Mouse (Mus musculus) heart, embryonic 15.5 days (tissue): ENCODE measurements around the gene Srgap1. TPM values are rescaled to one million over a fixed set of nuclear protein-coding genes. Genes with fewer than 3 reads are reported as not detected.

Experiments
- ATAC-seq: fragments of 200-750 bp; cut with Nextera tagmentation; replicated peaks from 2 replicates; pipeline ENCODE4 v1.8.0; 2017; ENCODE audit warnings: low read depth, moderate TSS enrichment; ENCODE audit not compliant: insufficient number of reproducible peaks, insufficient read depth, low FRiP score
- H3K27ac ChIP-seq: fragments of 300-500 bp; sonication (generic); 2 replicates; pipeline ENCODE4 v1.5.1; 2015; ENCODE audit warnings: mild to moderate bottlenecking, inconsistent platforms
- H3K27me3 ChIP-seq: fragments of 300-500 bp; sonication (generic); 2 replicates; pipeline ENCODE4 v1.6.1; 2015; ENCODE audit warnings: inconsistent platforms
- H3K36me3 ChIP-seq: fragments of 300-500 bp; sonication (generic); 2 replicates; pipeline ENCODE4 v1.6.1; 2015; ENCODE audit warnings: mild to moderate bottlenecking, inconsistent platforms
- H3K4me1 ChIP-seq: fragments of 300-500 bp; sonication (generic); replicated peaks from 2 replicates; pipeline ENCODE4 v1.6.1; 2015; ENCODE audit warnings: inconsistent platforms
- H3K4me2 ChIP-seq: fragments of 300-500 bp; sonication (generic); 2 replicates; pipeline ENCODE4 v1.6.1; 2015; ENCODE audit warnings: inconsistent platforms, mild to moderate bottlenecking, moderate library complexity
- H3K4me3 ChIP-seq: fragments of 300-500 bp; sonication (generic); 2 replicates; pipeline ENCODE4 v1.5.1; 2015; ENCODE audit warnings: mild to moderate bottlenecking, inconsistent platforms
- H3K9ac ChIP-seq: fragments of 300-500 bp; sonication (generic); 2 replicates; pipeline ENCODE4 v1.6.1; 2015; ENCODE audit warnings: mild to moderate bottlenecking, inconsistent platforms
- H3K9me3 ChIP-seq: fragments of 300-500 bp; sonication (generic); replicated peaks from 2 replicates; pipeline ENCODE4 v1.6.1; 2016; ENCODE audit warnings: inconsistent platforms
- WGBS: fragments of 180-500 bp; shearing (Covaris S2); methylation state at CpG from one replicate; pipeline ENCODE4 v1.1.7; 2015; ENCODE audit warnings: mixed read lengths; 5-methylcytosine and 5-hydroxymethylcytosine counted together
- polyA plus RNA-seq: library from polyadenylated mRNA; unstranded; fragments of >200 nt; fragmentation: Nextera tagmentation; extraction: Ambion mirVana; gene quantifications from 2 replicates; pipeline ENCODE4 v1.2.1, GENCODE M21; 2015

The Srgap1 gene
- polyA plus RNA-seq, 1 experiment from 2014 or later, result 7.6 TPM

- Histone ChIP-seq H3K36me3 (no peaks in the 10 kb centered on the region), H3K27ac (no peak overlapping the region), H3K4me2 (no peak overlapping the region), H3K27me3 (no peaks in the 10 kb centered on the region), H3K4me1 (peaks cover 3% of the 10 kb centered on the region; the same call in 1 of the 2 replicates), H3K4me3 (no peak overlapping the region), H3K9ac (no peak overlapping the region), H3K9me3 (no peaks in the 10 kb centered on the region)
- no peak for ATAC-seq
- WGBS, result 47% methylated on average over 4 of the region's 4 CpGs
These were observed 85.1 kb downstream of the Srgap1 start for GRCm38 (mm10) chr10:121962053-121962452.

- Histone ChIP-seq H3K4me1 (peaks cover 3% of the 10 kb centered on the region; the same call in 1 of the 2 replicates), H3K4me3 (no peak overlapping the region), H3K27ac (no peak overlapping the region), H3K4me2 (no peak overlapping the region), H3K9me3 (no peaks in the 10 kb centered on the region), H3K9ac (no peak overlapping the region), H3K36me3 (no peaks in the 10 kb centered on the region), H3K27me3 (no peaks in the 10 kb centered on the region)
- no peak for ATAC-seq
- 51% methylated on average over 11 of the region's 11 CpGs for WGBS
These were observed 85.8 kb downstream of the Srgap1 start for GRCm38 (mm10) chr10:121961121-121961893.

GRCm38 (mm10) chr10:121958741-121959140 is 88.4 kb downstream of the Srgap1 start:
- H3K9ac ChIP-seq, result no peak overlapping the region
- no peak overlapping the region for H3K4me3 ChIP-seq
- no peaks in the 10 kb centered on the region for H3K4me1 ChIP-seq
- 78% methylated on average over 8 of the region's 8 CpGs for WGBS
- no peaks in the 10 kb centered on the region for H3K36me3 ChIP-seq
- H3K27me3 ChIP-seq, result no peaks in the 10 kb centered on the region
- no peak overlapping the region for H3K4me2 ChIP-seq
- ATAC-seq, result no peak
- no peaks in the 10 kb centered on the region for H3K9me3 ChIP-seq
- H3K27ac ChIP-seq, result no peak overlapping the region

- Histone ChIP-seq H3K4me3 (no peak overlapping the region), H3K36me3 (no peaks in the 10 kb centered on the region), H3K9ac (no peak overlapping the region), H3K4me2 (no peak overlapping the region), H3K27ac (no peak overlapping the region), H3K4me1 (no peaks in the 10 kb centered on the region), H3K27me3 (no peaks in the 10 kb centered on the region), H3K9me3 (no peaks in the 10 kb centered on the region)
- WGBS, result 70% methylated on average over 11 of the region's 11 CpGs
- no peak for ATAC-seq
These were observed 90.6 kb downstream of the Srgap1 start for GRCm38 (mm10) chr10:121956505-121956904.

GRCm38 (mm10) chr10:121955730-121956129 is 91.4 kb downstream of the Srgap1 start:
- Histone ChIP-seq H3K36me3 (no peaks in the 10 kb centered on the region), H3K4me3 (no peak overlapping the region), H3K9me3 (no peaks in the 10 kb centered on the region), H3K27ac (no peak overlapping the region), H3K4me1 (no peaks in the 10 kb centered on the region), H3K9ac (no peak overlapping the region), H3K4me2 (no peak overlapping the region), H3K27me3 (no peaks in the 10 kb centered on the region)
- WGBS, result 85% methylated on average over 4 of the region's 4 CpGs
- no peak for ATAC-seq

GRCm38 (mm10) chr10:121954877-121955276 is 92.2 kb downstream of the Srgap1 start:
- Histone ChIP-seq H3K36me3 (no peaks in the 10 kb centered on the region), H3K27me3 (no peaks in the 10 kb centered on the region), H3K4me2 (no peak overlapping the region), H3K4me3 (no peak overlapping the region), H3K9me3 (no peaks in the 10 kb centered on the region), H3K4me1 (no peaks in the 10 kb centered on the region), H3K27ac (no peak overlapping the region), H3K9ac (no peak overlapping the region)
- ATAC-seq, result no peak
- 74% methylated on average over 6 of the region's 6 CpGs for WGBS

GRCm38 (mm10) chr10:121953041-121953440 is 94.1 kb downstream of the Srgap1 start:
- Histone ChIP-seq H3K27me3 (no peaks in the 10 kb centered on the region), H3K4me1 (no peaks in the 10 kb centered on the region; the same call in 1 of the 2 replicates), H3K4me3 (no peak overlapping the region), H3K36me3 (no peaks in the 10 kb centered on the region), H3K27ac (no peak overlapping the region), H3K4me2 (no peak overlapping the region), H3K9ac (no peak overlapping the region), H3K9me3 (no peaks in the 10 kb centered on the region)
- ATAC-seq, result no peak
- WGBS, result 83% methylated on average over 5 of the region's 5 CpGs

- no peaks in the 10 kb centered on the region for H3K9me3 ChIP-seq
- ATAC-seq, result no peak
- H3K4me2 ChIP-seq, result no peak overlapping the region
- H3K9ac ChIP-seq, result no peak overlapping the region
- H3K4me1 ChIP-seq, result no peaks in the 10 kb centered on the region; the same call in 1 of the 2 replicates
- H3K36me3 ChIP-seq, result no peaks in the 10 kb centered on the region
- 80% methylated on average over 8 of the region's 8 CpGs for WGBS
- no peak overlapping the region for H3K27ac ChIP-seq
- H3K4me3 ChIP-seq, result no peak overlapping the region
- no peaks in the 10 kb centered on the region for H3K27me3 ChIP-seq
These were observed 100.9 kb downstream of the Srgap1 start for GRCm38 (mm10) chr10:121946173-121946572.

- H3K4me1 ChIP-seq, result peaks cover 25% of the 10 kb centered on the region
- no peaks in the 10 kb centered on the region for H3K9me3 ChIP-seq
- no peaks in the 10 kb centered on the region for H3K36me3 ChIP-seq
- WGBS, result 65% methylated on average over 14 of the region's 14 CpGs
- no peak overlapping the region for H3K4me3 ChIP-seq
- ATAC-seq, result no peak
- H3K9ac ChIP-seq, result no peak overlapping the region
- H3K27me3 ChIP-seq, result no peaks in the 10 kb centered on the region
- no peak overlapping the region for H3K27ac ChIP-seq
- no peak overlapping the region for H3K4me2 ChIP-seq
These were observed 115.2 kb downstream of the Srgap1 start for GRCm38 (mm10) chr10:121931909-121932308.

GRCm38 (mm10) chr10:121926094-121926493 is 121.0 kb downstream of the Srgap1 start:
- Histone ChIP-seq H3K27ac (0 out of 2 replicates have a peak overlapping the region, but pooled peaks have one; percentile 3), H3K9ac (no peak overlapping the region), H3K36me3 (no peaks in the 10 kb centered on the region), H3K4me3 (no peak overlapping the region), H3K4me2 (no peak overlapping the region), H3K27me3 (no peaks in the 10 kb centered on the region), H3K4me1 (peaks cover 23% of the 10 kb centered on the region), H3K9me3 (no peaks in the 10 kb centered on the region)
- WGBS, result 46% methylated on average over 3 of the region's 3 CpGs
- ATAC-seq, result no peak; the same call in 1 of the 2 replicates

- H3K36me3 ChIP-seq, result no peaks in the 10 kb centered on the region
- no peaks in the 10 kb centered on the region for H3K9me3 ChIP-seq
- H3K27ac ChIP-seq, result no peak overlapping the region
- 67% methylated on average over 8 of the region's 8 CpGs for whole genome bisulfite sequencing
- no peak for ATAC-seq
- H3K9ac ChIP-seq, result no peak overlapping the region
- no peaks in the 10 kb centered on the region for H3K27me3 ChIP-seq
- no peak overlapping the region for H3K4me3 ChIP-seq
- no peaks in the 10 kb centered on the region for H3K4me1 ChIP-seq
- H3K4me2 ChIP-seq, result no peak overlapping the region
These were observed 128.1 kb downstream of the Srgap1 start for GRCm38 (mm10) chr10:121919016-121919415.

- H3K27ac ChIP-seq, result no peak overlapping the region
- ATAC-seq, result no peak
- H3K4me2 ChIP-seq, result no peak overlapping the region
- WGBS, result 68% methylated on average over 3 of the region's 3 CpGs
- no peaks in the 10 kb centered on the region for H3K27me3 ChIP-seq
- no peak overlapping the region for H3K4me3 ChIP-seq
- no peak overlapping the region for H3K9ac ChIP-seq
- no peaks in the 10 kb centered on the region for H3K4me1 ChIP-seq
- no peaks in the 10 kb centered on the region for H3K9me3 ChIP-seq
- no peaks in the 10 kb centered on the region for H3K36me3 ChIP-seq
These were observed 128.5 kb downstream of the Srgap1 start for GRCm38 (mm10) chr10:121918579-121918978.
